Mouse (Mus musculus) limb, embryonic 12.5 days (tissue): ENCODE measurements around the gene Bcorl1. TPM values are rescaled to one million over a fixed set of nuclear protein-coding genes. Genes with fewer than 3 reads are reported as not detected.
"Not testable (repeated sequence)": the region's sequence is repeated elsewhere in the genome, so short reads cannot be mapped to it uniquely, and the experiment has no call there.

Experiments used
- ATAC-seq: fragments of 200-750 bp; cut with Nextera tagmentation; 2 replicates; pipeline ENCODE4 v1.8.0; 2017; ENCODE audit warnings: low read depth, moderate TSS enrichment; ENCODE audit not compliant: insufficient number of reproducible peaks, insufficient read depth, low FRiP score, low TSS enrichment
- H3K27ac ChIP-seq: fragments of 300-500 bp; sonication (generic); 2 replicates; pipeline ENCODE4 v1.5.1; 2016; ENCODE audit warnings: mild to moderate bottlenecking, moderate library complexity
- H3K27me3 ChIP-seq: fragments of 300-500 bp; sonication (generic); 2 replicates; pipeline ENCODE4 v1.6.1; 2016; ENCODE audit warnings: mild to moderate bottlenecking, moderate library complexity
- H3K36me3 ChIP-seq: fragments of 300-500 bp; sonication (generic); 2 replicates; pipeline ENCODE4 v1.6.1; 2016; ENCODE audit warnings: mild to moderate bottlenecking, moderate library complexity
- H3K4me1 ChIP-seq: fragments of 300-500 bp; sonication (generic); replicated peaks from 2 replicates; pipeline ENCODE4 v1.6.1; 2016
- H3K4me2 ChIP-seq: fragments of 300-500 bp; sonication (generic); 2 replicates; pipeline ENCODE4 v1.6.1; 2016; ENCODE audit warnings: mild to moderate bottlenecking, moderate library complexity
- H3K4me3 ChIP-seq: fragments of 300-500 bp; sonication (generic); replicated peaks from 2 replicates; pipeline ENCODE4 v1.5.1; 2016; ENCODE audit warnings: mild to moderate bottlenecking
- H3K9ac ChIP-seq: fragments of 300-500 bp; sonication (generic); replicated peaks from 2 replicates; pipeline ENCODE4 v1.6.1; 2016; ENCODE audit warnings: mild to moderate bottlenecking, moderate library complexity
- H3K9me3 ChIP-seq: fragments of 300-500 bp; sonication (generic); 2 replicates; pipeline ENCODE4 v1.6.1; 2016; ENCODE audit warnings: mild to moderate bottlenecking, moderate library complexity
- WGBS: fragments of 180-500 bp; shearing (Covaris S2); methylation state at CpG from one replicate; pipeline ENCODE4 v1.1.7; 2016; 5-methylcytosine and 5-hydroxymethylcytosine counted together
- polyA plus RNA-seq: library from polyadenylated mRNA; unstranded; fragments of >200 nt; fragmentation: Nextera tagmentation; extraction: Ambion mirVana; gene quantifications from 2 replicates; pipeline ENCODE4 v1.2.1, GENCODE M21; 2016

Bcorl1 gene
- polyA plus RNA-seq, 1 experiment from 2014 or later, result 5.3 TPM

GRCm38 (mm10) chrX:48428241-48428640 is 87.1 kb downstream of the Bcorl1 start:
- Histone ChIP-seq H3K4me3 (no peak overlapping the region), H3K36me3 (no peaks in the 10 kb centered on the region), H3K9me3 (no peaks in the 10 kb centered on the region), H3K4me2 (no peak overlapping the region), H3K27me3 (no peaks in the 10 kb centered on the region), H3K4me1 (peaks cover under 1% of the 10 kb centered on the region; the same call in 1 of the 2 replicates), H3K27ac (no peak overlapping the region), H3K9ac (no peak overlapping the region)
- 82% methylated on average over 6 of the region's 6 CpGs for WGBS
- ATAC-seq, result no peak

- ATAC-seq, result no peak
- Histone ChIP-seq H3K4me2 (no peak overlapping the region), H3K9me3 (no peaks in the 10 kb centered on the region), H3K27me3 (no peaks in the 10 kb centered on the region), H3K36me3 (no peaks in the 10 kb centered on the region), H3K4me1 (peaks cover 3% of the 10 kb centered on the region), H3K9ac (no peak overlapping the region), H3K27ac (no peak overlapping the region), H3K4me3 (no peak overlapping the region)
- WGBS, result 83% methylated on average over 8 of the region's 8 CpGs
Measured at GRCm38 (mm10) chrX:48428642-48429041, 87.5 kb downstream of the Bcorl1 start.

DNA sequence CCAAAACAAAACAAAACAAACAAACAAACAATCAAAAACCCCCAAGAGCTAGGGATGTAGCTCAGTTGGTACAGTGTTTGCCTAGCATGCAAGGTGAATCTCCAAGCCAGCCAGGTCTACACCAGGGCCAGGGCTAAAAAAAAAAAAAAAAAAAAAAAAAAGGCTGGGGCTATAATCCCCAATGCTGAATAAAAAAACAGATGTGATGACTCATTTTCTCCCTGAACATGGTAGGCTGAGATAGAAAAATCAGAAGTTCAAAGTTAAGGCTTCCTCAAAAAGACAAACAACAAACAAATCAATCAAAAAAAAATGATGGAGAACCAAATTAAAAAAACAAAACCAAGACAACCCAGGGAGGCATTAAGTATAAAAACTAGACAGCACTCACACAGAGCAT is 87.9 kb downstream of the Bcorl1 start:
- no peak for ATAC-seq
- no peak overlapping the region for H3K4me2 ChIP-seq
- peaks cover 3% of the 10 kb centered on the region for H3K4me1 ChIP-seq
- H3K9me3 ChIP-seq, result no peaks in the 10 kb centered on the region
- no peaks in the 10 kb centered on the region for H3K27me3 ChIP-seq
- H3K27ac ChIP-seq, result no peak overlapping the region
- H3K36me3 ChIP-seq, result no peaks in the 10 kb centered on the region
- H3K4me3 ChIP-seq, result no peak overlapping the region
- H3K9ac ChIP-seq, result no peak overlapping the region

GRCm38 (mm10) chrX:48429538-48429937 is 88.4 kb downstream of the Bcorl1 start:
- no peaks in the 10 kb centered on the region for H3K36me3 ChIP-seq
- no peak overlapping the region for H3K4me2 ChIP-seq
- no peak overlapping the region for H3K27ac ChIP-seq
- no peak for ATAC-seq
- no peak overlapping the region for H3K4me3 ChIP-seq
- WGBS, result 31% methylated on average over 6 of the region's 6 CpGs
- H3K27me3 ChIP-seq, result no peaks in the 10 kb centered on the region
- H3K4me1 ChIP-seq, result peaks cover 3% of the 10 kb centered on the region
- H3K9me3 ChIP-seq, result no peaks in the 10 kb centered on the region
- H3K9ac ChIP-seq, result no peak overlapping the region

DNA sequence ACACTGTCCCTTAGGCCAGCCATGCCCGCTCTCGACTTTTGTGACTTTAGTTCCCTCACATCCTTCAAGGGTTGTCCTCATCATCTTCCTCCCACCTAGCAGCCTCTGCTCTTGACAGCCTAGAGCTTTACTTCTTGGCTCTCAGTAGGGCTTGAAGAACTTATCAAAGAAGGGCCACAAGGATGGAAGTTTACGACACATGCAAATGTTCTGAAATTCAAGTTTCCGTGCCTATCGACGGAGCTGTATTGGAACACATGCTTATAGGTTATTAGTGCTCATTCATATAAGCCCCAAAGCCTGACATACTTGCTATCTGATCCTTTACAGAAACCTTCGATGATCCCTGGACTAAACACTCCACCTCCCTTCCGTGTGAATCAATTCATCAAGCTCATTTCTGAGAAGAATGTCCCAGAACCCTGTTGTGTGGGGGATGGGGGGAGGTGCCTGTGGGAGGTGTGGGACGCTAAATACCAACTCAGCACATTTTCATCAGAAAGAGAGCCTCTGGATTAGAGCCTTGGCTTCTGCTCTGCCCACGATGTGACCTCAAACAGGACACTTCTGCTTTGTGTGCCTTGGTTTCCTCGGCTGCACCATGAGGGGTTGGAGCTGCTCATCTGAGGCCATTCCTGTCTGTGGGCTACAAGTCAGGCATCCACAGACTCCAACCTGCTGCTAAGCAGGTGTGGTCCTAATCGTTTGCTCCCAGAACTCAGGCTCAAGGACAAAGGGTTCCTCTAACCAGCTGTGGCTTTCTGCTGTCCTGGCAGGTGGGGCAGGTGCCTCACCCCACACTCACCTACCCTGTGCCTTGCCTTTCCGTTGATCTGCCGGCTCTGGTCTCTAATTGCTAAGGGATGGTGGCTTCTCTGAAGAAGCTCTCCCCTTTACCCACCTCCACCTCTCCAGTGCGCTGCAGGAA is 91.7 kb downstream of the Bcorl1 start:
- 62% methylated on average over 15 of the region's 15 CpGs for WGBS
- Histone ChIP-seq H3K36me3 (no peaks in the 10 kb centered on the region), H3K27ac (no peak overlapping the region), H3K27me3 (no peaks in the 10 kb centered on the region), H3K4me2 (no peak overlapping the region), H3K9me3 (no peaks in the 10 kb centered on the region), H3K9ac (no peak overlapping the region), H3K4me1 (peaks cover 3% of the 10 kb centered on the region), H3K4me3 (no peak overlapping the region)
- ATAC-seq, result no peak

GRCm38 (mm10) chrX:48433527-48433899 is 92.4 kb downstream of the Bcorl1 start:
- peaks cover 3% of the 10 kb centered on the region for H3K4me1 ChIP-seq
- no peak overlapping the region for H3K4me2 ChIP-seq
- no peak overlapping the region for H3K9ac ChIP-seq
- no peaks in the 10 kb centered on the region for H3K36me3 ChIP-seq
- H3K27me3 ChIP-seq, result no peaks in the 10 kb centered on the region
- no peak for ATAC-seq
- 31% methylated on average over 6 of the region's 6 CpGs for WGBS
- no peak overlapping the region for H3K4me3 ChIP-seq
- H3K27ac ChIP-seq, result no peak overlapping the region
- no peaks in the 10 kb centered on the region for H3K9me3 ChIP-seq

- Histone ChIP-seq H3K4me3 (no peak overlapping the region), H3K27ac (no peak overlapping the region), H3K4me2 (no peak overlapping the region), H3K9ac (no peak overlapping the region), H3K4me1 (peaks cover 9% of the 10 kb centered on the region), H3K27me3 (no peaks in the 10 kb centered on the region), H3K9me3 (no peaks in the 10 kb centered on the region), H3K36me3 (no peaks in the 10 kb centered on the region)
- no peak for ATAC-seq
- WGBS, result 94% methylated on average over 1 of the region's 1 CpGs
Measured at GRCm38 (mm10) chrX:48434251-48434650, 93.1 kb downstream of the Bcorl1 start.

DNA sequence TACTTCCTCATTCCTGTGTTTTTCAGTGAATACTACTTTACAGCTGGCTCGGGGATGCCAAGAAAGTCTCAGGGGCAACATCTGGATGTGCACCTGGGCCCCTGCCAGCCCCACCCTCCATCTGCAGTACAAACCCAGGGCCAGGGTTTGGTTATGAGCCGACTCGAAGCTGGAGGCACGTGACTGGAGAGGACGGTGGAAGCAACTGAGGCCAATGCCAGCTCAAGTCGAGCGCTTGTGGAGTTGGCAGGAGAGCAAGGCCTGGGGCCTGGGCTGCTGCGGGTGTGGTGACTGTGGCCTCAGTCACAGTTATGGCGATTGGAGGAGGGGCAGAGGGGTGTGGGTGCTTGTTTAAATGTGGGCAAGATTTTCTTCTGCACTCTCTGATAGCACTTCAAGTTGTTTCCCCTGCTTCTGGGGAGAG is 94.3 kb downstream of the Bcorl1 start:
- Histone ChIP-seq H3K4me1 (peaks cover 9% of the 10 kb centered on the region), H3K4me2 (no peak overlapping the region), H3K27ac (no peak overlapping the region), H3K9me3 (no peaks in the 10 kb centered on the region), H3K4me3 (no peak overlapping the region), H3K9ac (no peak overlapping the region), H3K27me3 (no peaks in the 10 kb centered on the region), H3K36me3 (no peaks in the 10 kb centered on the region)
- WGBS, result 76% methylated on average over 9 of the region's 9 CpGs
- no peak for ATAC-seq

GRCm38 (mm10) chrX:48436082-48436481 is 94.9 kb downstream of the Bcorl1 start:
- ATAC-seq, H3K27ac ChIP-seq, H3K9me3 ChIP-seq, H3K36me3 ChIP-seq, H3K4me3 ChIP-seq, H3K27me3 ChIP-seq, H3K9ac ChIP-seq, H3K4me1 ChIP-seq, H3K4me2 ChIP-seq: not testable (repeated sequence)
- 85% methylated on average over 6 of the region's 7 CpGs for WGBS

GRCm38 (mm10) chrX:48439036-48439435 is 97.9 kb downstream of the Bcorl1 start:
- no peak for ATAC-seq
- H3K9me3 ChIP-seq, result no peaks in the 10 kb centered on the region
- 44% methylated on average over 4 of the region's 4 CpGs for WGBS

DNA sequence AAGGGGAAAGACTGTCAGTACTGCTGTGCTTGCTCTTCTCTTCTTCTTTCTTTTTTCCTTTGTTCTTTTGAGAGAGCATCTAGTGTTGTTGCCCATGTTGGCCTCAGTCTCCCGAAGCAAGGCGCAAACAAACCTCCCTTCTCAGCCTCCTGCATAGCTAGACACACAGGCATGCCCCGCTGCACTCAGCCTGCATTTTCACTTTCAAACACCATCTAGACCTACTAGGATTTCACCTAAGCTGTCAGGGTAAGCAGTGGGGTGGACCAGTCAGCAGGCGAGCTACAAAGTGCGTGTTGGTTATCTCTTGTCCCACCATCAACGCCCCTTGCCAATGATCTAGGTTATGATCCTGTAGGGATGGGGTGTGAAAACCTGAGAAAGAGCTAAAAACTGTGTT is 100.4 kb downstream of the Bcorl1 start:
- Histone ChIP-seq H3K4me1 (peaks cover 6% of the 10 kb centered on the region), H3K4me2 (no peak overlapping the region), H3K27me3 (no peaks in the 10 kb centered on the region), H3K9me3 (no peaks in the 10 kb centered on the region), H3K4me3 (no peak overlapping the region), H3K9ac (no peak overlapping the region), H3K27ac (no peak overlapping the region), H3K36me3 (no peaks in the 10 kb centered on the region)
- no peak for ATAC-seq
- 90% methylated on average over 6 of the region's 6 CpGs for WGBS

More at GRCm38 (mm10) chrX:48439036-48439435, 97.9 kb downstream of the Bcorl1 start:
- Histone ChIP-seq H3K9ac (no peak overlapping the region), H3K27me3 (no peaks in the 10 kb centered on the region), H3K4me2 (no peak overlapping the region), H3K4me3 (no peak overlapping the region), H3K4me1 (peaks cover 6% of the 10 kb centered on the region), H3K27ac (no peak overlapping the region), H3K36me3 (no peaks in the 10 kb centered on the region)

DNA sequence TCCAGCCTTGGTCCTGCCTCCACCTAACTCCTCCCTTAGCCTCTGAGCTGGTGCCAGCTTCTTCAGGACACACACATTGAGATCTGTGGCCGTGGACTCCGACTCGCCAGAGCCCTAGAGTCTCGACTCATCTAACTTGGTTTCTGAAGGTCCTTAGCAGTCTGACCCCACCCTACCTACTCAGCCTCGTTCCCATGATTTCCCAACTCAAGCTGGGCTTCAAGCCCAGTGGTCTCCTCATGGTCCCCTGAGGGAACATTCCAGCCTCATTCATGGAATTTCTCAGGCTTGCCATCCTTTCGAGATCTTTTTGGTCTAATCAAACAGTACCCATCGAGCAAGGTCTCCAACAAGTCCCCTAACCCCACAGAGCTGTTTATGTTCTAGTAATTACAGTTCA is 100.8 kb downstream of the Bcorl1 start:
- Histone ChIP-seq H3K9ac (no peak overlapping the region), H3K36me3 (no peaks in the 10 kb centered on the region), H3K4me3 (no peak overlapping the region), H3K4me2 (no peak overlapping the region), H3K27me3 (no peaks in the 10 kb centered on the region), H3K4me1 (peaks cover 6% of the 10 kb centered on the region), H3K27ac (no peak overlapping the region), H3K9me3 (no peaks in the 10 kb centered on the region)
- no peak for ATAC-seq
- 75% methylated on average over 7 of the region's 7 CpGs for WGBS
